Mouse (Mus musculus) forebrain, embryonic 16.5 days (tissue): ENCODE measurements around the gene Csk. TPM values are rescaled to one million over a fixed set of nuclear protein-coding genes. Genes with fewer than 3 reads are reported as not detected.

Source experiments
- ATAC-seq: fragments of 200-750 bp; cut with Nextera tagmentation; 2 replicates; pipeline ENCODE4 v1.8.0; 2017; ENCODE audit warnings: mild to moderate bottlenecking, moderate library complexity
- H3K27ac ChIP-seq: fragments of 300-500 bp; sonication (generic); 2 replicates; pipeline ENCODE4 v1.5.1; 2014; ENCODE audit warnings: low read length, control low read depth
- H3K27me3 ChIP-seq: fragments of 300-500 bp; sonication (generic); replicated peaks from 2 replicates; pipeline ENCODE4 v1.6.1; 2014; ENCODE audit warnings: low read length; ENCODE audit not compliant: control insufficient read depth, insufficient read depth
- H3K36me3 ChIP-seq: fragments of 300-500 bp; sonication (generic); 2 replicates; pipeline ENCODE4 v1.6.1; 2014; ENCODE audit not compliant: control insufficient read depth, insufficient read depth
- H3K4me1 ChIP-seq: fragments of 300-500 bp; sonication (generic); replicated peaks from 2 replicates; pipeline ENCODE4 v1.6.1; 2014; ENCODE audit warnings: low read length; ENCODE audit not compliant: control insufficient read depth, insufficient read depth
- H3K4me2 ChIP-seq: fragments of 300-500 bp; sonication (generic); 2 replicates; pipeline ENCODE4 v1.6.1; 2014; ENCODE audit warnings: mild to moderate bottlenecking, low read length, control low read depth
- H3K4me3 ChIP-seq: fragments of 300-500 bp; sonication (generic); replicated peaks from 2 replicates; pipeline ENCODE4 v1.5.1; 2014; ENCODE audit warnings: mild to moderate bottlenecking, low read length, control low read depth
- H3K9ac ChIP-seq: fragments of 300-500 bp; sonication (generic); replicated peaks from 2 replicates; pipeline ENCODE4 v1.6.1; 2014; ENCODE audit warnings: low read depth, low read length, control low read depth
- H3K9me3 ChIP-seq: fragments of 300-500 bp; sonication (generic); 2 replicates; pipeline ENCODE4 v1.6.1; 2016; ENCODE audit warnings: low read length; ENCODE audit not compliant: control insufficient read depth
- WGBS: fragments of 180-500 bp; shearing (Covaris S2); extraction: QIAGEN DNeasy Blood & Tissue Kit; methylation state at CpG from one replicate; pipeline ENCODE4 v1.1.7; 2014; 5-methylcytosine and 5-hydroxymethylcytosine counted together
- polyA plus RNA-seq: library from polyadenylated mRNA; unstranded; fragments of >200 nt; fragmentation: Nextera tagmentation; extraction: Ambion mirVana; gene quantifications from 2 replicates; pipeline ENCODE4 v1.2.1, GENCODE M21; 2015

Gene Csk
- polyA plus RNA-seq, 1 experiment from 2014 or later, result 39.6 TPM

DNA sequence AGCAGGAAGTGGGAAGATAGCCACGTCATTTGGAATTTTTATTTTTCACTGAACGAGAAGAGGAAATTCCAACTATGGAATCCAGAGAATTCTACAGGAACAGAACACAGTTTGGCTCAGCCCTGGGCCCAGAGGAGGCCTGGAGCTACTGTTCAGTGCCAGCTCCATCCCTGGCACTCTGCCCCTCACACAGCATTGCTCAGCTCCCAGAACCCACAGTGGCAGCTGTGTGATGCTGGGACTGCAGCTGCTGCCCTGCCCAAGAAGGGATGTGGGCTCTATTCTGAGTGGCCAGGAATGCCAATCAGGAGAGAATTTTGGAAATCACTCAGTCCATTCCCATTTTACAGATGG, 52.1 kb downstream of the Csk start:
- WGBS, result 52% methylated on average over 2 of the region's 2 CpGs
- Histone ChIP-seq H3K27me3 (0 out of 2 replicates have a peak, but pooled peaks cover 3% of the 10 kb centered on the region), H3K4me1 (peaks cover 16% of the 10 kb centered on the region), H3K4me2 (no peak overlapping the region), H3K27ac (no peak overlapping the region), H3K9ac (no peak overlapping the region), H3K36me3 (no peaks in the 10 kb centered on the region), H3K4me3 (no peak overlapping the region), H3K9me3 (no peaks in the 10 kb centered on the region)
- ATAC-seq, result peak; percentile 65

GRCm38 (mm10) chr9:57600620-57601352, 52.6 kb downstream of the Csk start:
- peak; percentile 38; the same call in 1 of the 2 replicates for ATAC-seq
- Histone ChIP-seq H3K9ac (no peak overlapping the region), H3K4me3 (no peak overlapping the region), H3K36me3 (no peaks in the 10 kb centered on the region), H3K9me3 (no peaks in the 10 kb centered on the region), H3K4me2 (no peak overlapping the region), H3K27me3 (0 out of 2 replicates have a peak, but pooled peaks cover 3% of the 10 kb centered on the region), H3K4me1 (peaks cover 12% of the 10 kb centered on the region), H3K27ac (no peak overlapping the region)
- 11% methylated on average over 3 of the region's 3 CpGs for WGBS

DNA sequence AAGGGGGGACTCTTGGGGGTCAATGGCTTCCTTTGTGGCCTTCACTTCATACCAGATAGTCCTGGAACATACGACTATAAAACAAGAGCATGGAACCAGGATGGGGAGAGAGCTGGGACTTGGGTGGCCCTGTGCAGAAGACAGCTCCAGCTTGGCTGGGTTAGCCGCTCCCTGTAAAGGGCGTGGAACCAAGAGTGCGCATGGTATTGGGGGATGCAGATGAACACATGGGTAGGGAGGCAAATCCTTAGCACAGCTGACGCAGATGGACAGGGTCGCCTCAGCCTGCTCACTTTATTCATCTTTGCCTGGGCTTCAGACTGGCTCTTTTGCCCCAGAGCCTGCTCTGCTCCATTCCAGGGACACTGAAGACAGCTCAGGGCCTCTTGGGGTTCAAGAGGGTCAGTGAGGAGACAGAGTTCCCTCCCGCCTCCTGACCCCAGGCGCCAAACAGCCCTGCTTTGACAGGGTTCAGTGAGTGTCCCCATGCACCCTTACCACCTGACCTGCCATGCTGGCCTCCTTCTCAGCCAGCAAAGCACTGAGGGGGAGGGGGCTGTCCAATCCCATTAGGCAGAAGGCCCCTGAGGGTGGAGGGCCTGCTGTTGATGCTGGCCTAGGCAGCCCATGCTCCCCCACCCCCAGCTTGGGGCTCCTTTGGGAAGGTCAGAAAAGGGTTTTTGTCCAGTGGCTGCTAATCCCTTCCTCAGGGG, 54.4 kb downstream of the Csk start:
- no peak overlapping the region for H3K4me3 ChIP-seq
- 38% methylated on average over 8 of the region's 8 CpGs for WGBS
- no peak overlapping the region for H3K4me2 ChIP-seq
- H3K27me3 ChIP-seq, result no peaks in the 10 kb centered on the region
- H3K9ac ChIP-seq, result 0 out of 2 replicates have a peak overlapping the region, but pooled peaks have one; percentile 13
- peaks cover 12% of the 10 kb centered on the region for H3K4me1 ChIP-seq
- no peaks in the 10 kb centered on the region for H3K9me3 ChIP-seq
- peaks cover 7% of the 10 kb centered on the region for H3K36me3 ChIP-seq
- no peak for ATAC-seq
- H3K27ac ChIP-seq, result no peak overlapping the region

DNA sequence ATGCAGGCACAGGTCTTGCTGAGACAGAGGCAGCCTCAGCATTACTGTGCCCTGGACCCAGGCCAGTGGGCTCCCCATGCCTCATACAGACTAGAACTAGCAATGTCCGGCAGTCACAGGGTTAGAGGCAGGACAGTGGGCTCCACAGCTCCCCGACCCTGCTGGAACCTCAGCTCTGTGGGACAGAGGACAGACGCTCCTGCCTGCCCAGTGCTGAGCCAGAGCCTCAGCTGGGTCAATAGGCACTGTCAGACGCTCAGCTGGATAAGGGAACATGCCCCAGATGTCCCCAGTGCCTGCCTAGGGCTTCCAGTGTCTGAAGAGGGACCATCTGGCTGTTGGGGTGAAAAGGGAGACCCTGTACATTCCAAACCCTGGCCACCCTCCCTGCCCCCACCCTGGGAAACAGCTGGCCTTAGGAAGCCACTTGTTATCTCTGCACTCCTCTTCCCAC, 55.5 kb downstream of the Csk start:
- H3K4me1 ChIP-seq, result peaks cover 12% of the 10 kb centered on the region
- ATAC-seq, result no peak
- H3K4me3 ChIP-seq, result no peak overlapping the region
- WGBS, result 28% methylated on average over 4 of the region's 4 CpGs
- no peak overlapping the region for H3K27ac ChIP-seq
- H3K9ac ChIP-seq, result no peak overlapping the region
- no peaks in the 10 kb centered on the region for H3K27me3 ChIP-seq
- no peaks in the 10 kb centered on the region for H3K9me3 ChIP-seq
- H3K4me2 ChIP-seq, result no peak overlapping the region
- peaks cover 7% of the 10 kb centered on the region for H3K36me3 ChIP-seq

- no peak overlapping the region for H3K4me3 ChIP-seq
- H3K36me3 ChIP-seq, result peaks cover 7% of the 10 kb centered on the region
- no peak overlapping the region for H3K9ac ChIP-seq
- no peaks in the 10 kb centered on the region for H3K9me3 ChIP-seq
- H3K4me2 ChIP-seq, result no peak overlapping the region
- H3K27me3 ChIP-seq, result no peaks in the 10 kb centered on the region
- H3K4me1 ChIP-seq, result peaks cover 12% of the 10 kb centered on the region
- 90% methylated on average over 8 of the region's 8 CpGs for WGBS
- no peak for ATAC-seq
- no peak overlapping the region for H3K27ac ChIP-seq
Measured at GRCm38 (mm10) chr9:57597265-57597664, 56.2 kb downstream of the Csk start.

DNA sequence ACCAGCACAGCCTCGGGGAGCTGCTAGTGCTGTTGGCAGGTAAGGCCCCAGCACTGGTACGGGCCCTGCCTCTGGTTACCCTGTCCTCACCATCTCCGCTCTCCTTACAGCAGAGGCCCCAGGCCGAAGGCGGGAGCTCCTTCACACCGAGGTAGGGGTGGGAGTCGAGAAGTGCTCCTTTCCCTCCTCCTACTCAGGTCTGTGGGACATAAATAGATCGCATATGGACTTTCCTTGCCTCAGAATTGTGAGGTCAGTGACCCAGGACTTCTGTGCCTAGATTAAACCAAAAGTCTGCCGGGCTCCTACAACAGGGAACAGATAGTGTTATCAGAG, 59.3 kb downstream of the Csk start:
- Histone ChIP-seq H3K9me3 (no peaks in the 10 kb centered on the region), H3K27me3 (no peaks in the 10 kb centered on the region), H3K36me3 (peaks cover 7% of the 10 kb centered on the region), H3K9ac (no peak overlapping the region), H3K4me2 (no peak overlapping the region), H3K4me1 (peaks cover 12% of the 10 kb centered on the region), H3K27ac (no peak overlapping the region), H3K4me3 (no peak overlapping the region)
- WGBS, result 81% methylated on average over 9 of the region's 9 CpGs
- ATAC-seq, result no peak

DNA sequence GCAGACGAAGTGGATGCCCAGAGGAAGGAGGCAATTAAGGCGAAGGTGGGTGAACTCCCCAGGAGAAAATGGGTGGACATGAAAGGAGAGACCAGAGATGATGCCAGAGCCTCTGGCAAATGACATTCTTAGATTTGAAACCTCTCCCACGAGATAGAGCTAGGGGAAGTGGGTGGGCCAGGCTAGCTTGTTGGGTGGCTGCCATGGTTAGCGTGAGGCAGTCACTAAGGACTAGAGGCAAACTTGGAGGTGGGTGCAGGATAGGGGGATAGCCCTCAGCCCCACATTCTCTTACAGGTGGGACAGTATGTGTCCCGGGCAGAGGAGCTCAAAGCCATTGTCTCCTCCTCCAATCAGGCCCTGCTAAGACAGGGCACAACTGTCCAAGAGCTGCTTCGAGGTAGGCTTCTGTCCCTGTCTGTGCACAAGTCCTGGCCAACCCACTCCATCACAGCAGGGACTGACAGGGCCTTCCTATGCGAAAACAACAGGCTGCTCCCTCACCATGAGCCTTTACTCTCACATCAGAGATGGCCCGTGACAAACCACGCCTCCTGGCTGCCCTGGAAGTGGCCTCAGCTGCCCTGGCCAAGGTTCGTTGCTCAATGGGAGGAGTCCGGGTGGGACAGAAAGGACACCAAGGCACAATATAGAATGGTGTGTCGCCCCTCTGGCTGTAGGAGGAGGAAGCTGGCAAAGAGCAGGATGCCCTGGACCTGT, 59.8 kb downstream of the Csk start:
- H3K9ac ChIP-seq, result no peak overlapping the region
- H3K4me1 ChIP-seq, result peaks cover 15% of the 10 kb centered on the region
- H3K4me2 ChIP-seq, result no peak overlapping the region
- no peak overlapping the region for H3K27ac ChIP-seq
- H3K9me3 ChIP-seq, result no peaks in the 10 kb centered on the region
- no peak for ATAC-seq
- WGBS, result 58% methylated on average over 12 of the region's 12 CpGs
- no peak overlapping the region for H3K4me3 ChIP-seq
- H3K27me3 ChIP-seq, result no peaks in the 10 kb centered on the region
- H3K36me3 ChIP-seq, result peaks cover 7% of the 10 kb centered on the region

DNA sequence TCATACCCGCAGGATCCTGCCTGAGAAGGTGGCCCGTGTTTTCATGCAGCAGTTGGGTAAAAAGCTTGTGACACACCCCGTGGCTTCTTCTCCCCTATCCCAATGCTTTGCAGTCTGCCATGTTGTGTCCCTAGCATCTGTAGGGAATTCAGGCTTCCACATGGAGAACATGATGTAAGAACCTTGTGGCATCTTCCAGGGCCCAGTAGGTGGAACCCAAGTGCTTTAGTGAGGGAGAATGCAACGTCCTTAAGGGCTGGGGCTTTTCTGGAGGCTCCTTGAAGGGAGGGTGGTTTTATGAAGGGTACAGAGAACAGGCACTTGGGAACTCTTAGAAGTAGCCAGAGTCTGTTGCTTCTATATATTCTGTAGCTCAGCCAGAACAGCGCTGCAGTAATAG, 62.7 kb downstream of the Csk start:
- Histone ChIP-seq H3K4me3 (no peak overlapping the region), H3K27ac (no peak overlapping the region), H3K4me2 (no peak overlapping the region; the same call in 1 of the 2 replicates), H3K4me1 (peaks cover 15% of the 10 kb centered on the region), H3K9ac (no peak overlapping the region), H3K27me3 (no peaks in the 10 kb centered on the region), H3K36me3 (peaks cover 10% of the 10 kb centered on the region), H3K9me3 (no peaks in the 10 kb centered on the region)
- no peak for ATAC-seq
- 36% methylated on average over 5 of the region's 5 CpGs for WGBS
